Mouse (Mus musculus): Measurements from ENCODE around the gene Gm10337.

- TF ChIP-seq CTCF (IDR thresholded peaks at IDR 0.05) (no peak), EP300 (IDR thresholded peaks at IDR 0.05) (no peak)
Measured at GRCm38 (mm10) chr15:102458050-102458736, 45.3 kb upstream of the Gm10337 start.
